Mouse (Mus musculus) heart, embryonic 13.5 days (tissue): ENCODE results near the gene Ppp6r2. TPM values are rescaled to one million over a fixed set of nuclear protein-coding genes. Genes with fewer than 3 reads are reported as not detected.

Experiments
- ATAC-seq: fragments of 200-750 bp; cut with Nextera tagmentation; 2 replicates; pipeline ENCODE4 v1.8.0; 2017; ENCODE audit warnings: moderate TSS enrichment; ENCODE audit not compliant: insufficient number of reproducible peaks, low FRiP score, low TSS enrichment; ENCODE audit errors: extremely low read depth
- H3K27ac ChIP-seq: fragments of 300-500 bp; sonication (generic); replicated peaks from 2 replicates; pipeline ENCODE4 v1.5.1; 2015; ENCODE audit warnings: moderate library complexity, mild to moderate bottlenecking, inconsistent platforms
- H3K27me3 ChIP-seq: fragments of 300-500 bp; sonication (generic); replicated peaks from 2 replicates; pipeline ENCODE4 v1.6.1; 2015; ENCODE audit warnings: mild to moderate bottlenecking, inconsistent platforms
- H3K36me3 ChIP-seq: fragments of 300-500 bp; sonication (generic); 2 replicates; pipeline ENCODE4 v1.6.1; 2015; ENCODE audit warnings: mild to moderate bottlenecking, inconsistent platforms
- H3K4me1 ChIP-seq: fragments of 300-500 bp; sonication (generic); 2 replicates; pipeline ENCODE4 v1.6.1; 2015; ENCODE audit warnings: inconsistent platforms
- H3K4me2 ChIP-seq: fragments of 300-500 bp; sonication (generic); 2 replicates; pipeline ENCODE4 v1.6.1; 2015; ENCODE audit warnings: inconsistent platforms, mild to moderate bottlenecking, moderate library complexity
- H3K4me3 ChIP-seq: fragments of 300-500 bp; sonication (generic); 2 replicates; pipeline ENCODE4 v1.5.1; 2015; ENCODE audit warnings: moderate library complexity, mild to moderate bottlenecking, inconsistent platforms
- H3K9ac ChIP-seq: fragments of 300-500 bp; sonication (generic); 2 replicates; pipeline ENCODE4 v1.6.1; 2015; ENCODE audit warnings: inconsistent platforms, mild to moderate bottlenecking, moderate library complexity
- H3K9me3 ChIP-seq: fragments of 300-500 bp; sonication (generic); 2 replicates; pipeline ENCODE4 v1.6.1; 2016; ENCODE audit warnings: inconsistent platforms
- WGBS: fragments of 180-500 bp; shearing (Covaris S2); methylation state at CpG from one replicate; pipeline ENCODE4 v1.1.7; 2015; ENCODE audit warnings: mixed read lengths; 5-methylcytosine and 5-hydroxymethylcytosine counted together
- polyA plus RNA-seq: library from polyadenylated mRNA; unstranded; fragments of >200 nt; fragmentation: Nextera tagmentation; extraction: Ambion mirVana; gene quantifications from 2 replicates; pipeline ENCODE4 v1.2.1, GENCODE M21; 2015

Ppp6r2 gene
- polyA plus RNA-seq, 1 experiment from 2014 or later, result 20.8 TPM

- Histone ChIP-seq H3K4me3 (no peak overlapping the region), H3K4me1 (peaks cover 41% of the 10 kb centered on the region), H3K36me3 (peaks cover 23% of the 10 kb centered on the region), H3K9me3 (no peaks in the 10 kb centered on the region), H3K27me3 (no peaks in the 10 kb centered on the region), H3K4me2 (0 out of 2 replicates have a peak overlapping the region, but pooled peaks have one; percentile 92), H3K27ac (peak overlapping the region; percentile 95), H3K9ac (0 out of 2 replicates have a peak overlapping the region, but pooled peaks have one; percentile 5)
- ATAC-seq, result no peak
- WGBS, result 63% methylated on average over 5 of the region's 5 CpGs
These were observed 28.5 kb upstream of the Ppp6r2 start for GRCm38 (mm10) chr15:89182842-89183241.

- H3K4me3 ChIP-seq, result no peak overlapping the region
- 68% methylated on average over 5 of the region's 5 CpGs for WGBS
- peaks cover 36% of the 10 kb centered on the region for H3K36me3 ChIP-seq
- H3K4me1 ChIP-seq, result peaks cover 26% of the 10 kb centered on the region
- H3K4me2 ChIP-seq, result no peak overlapping the region
- H3K9me3 ChIP-seq, result no peaks in the 10 kb centered on the region
- H3K27me3 ChIP-seq, result no peaks in the 10 kb centered on the region
- no peak for ATAC-seq
- H3K27ac ChIP-seq, result no peak overlapping the region
- H3K9ac ChIP-seq, result no peak overlapping the region
These were observed 27.0 kb upstream of the Ppp6r2 start for GRCm38 (mm10) chr15:89184141-89184936.

GRCm38 (mm10) chr15:89184937-89185227 lies 26.5 kb upstream of the Ppp6r2 start:
- H3K36me3 ChIP-seq, result peaks cover 41% of the 10 kb centered on the region
- ATAC-seq, result no peak
- 90% methylated on average over 5 of the region's 5 CpGs for WGBS

GRCm38 (mm10) chr15:89195261-89195681 lies 16.1 kb upstream of the Ppp6r2 start:
- Histone ChIP-seq H3K27ac (peak overlapping the region; percentile 99), H3K4me2 (peak overlapping the region; percentile 77), H3K4me3 (peak overlapping the region; percentile 98), H3K4me1 (peaks cover 19% of the 10 kb centered on the region), H3K9me3 (no peaks in the 10 kb centered on the region), H3K36me3 (peaks cover 7% of the 10 kb centered on the region; the same call in 1 of the 2 replicates), H3K27me3 (no peaks in the 10 kb centered on the region), H3K9ac (peak overlapping the region; percentile 99)
- no peak for ATAC-seq
- WGBS, result 28% methylated on average over 6 of the region's 6 CpGs

More at GRCm38 (mm10) chr15:89184937-89185227, 26.5 kb upstream of the Ppp6r2 start:
- H3K27ac ChIP-seq, result no peak overlapping the region
- no peak overlapping the region for H3K9ac ChIP-seq
- no peak overlapping the region for H3K4me2 ChIP-seq
- no peaks in the 10 kb centered on the region for H3K27me3 ChIP-seq
- H3K4me1 ChIP-seq, result peaks cover 21% of the 10 kb centered on the region
- no peak overlapping the region for H3K4me3 ChIP-seq
- H3K9me3 ChIP-seq, result no peaks in the 10 kb centered on the region

- Histone ChIP-seq H3K36me3 (peaks cover 2% of the 10 kb centered on the region; the same call in 1 of the 2 replicates), H3K4me3 (peak overlapping the region; percentile 98), H3K27me3 (no peaks in the 10 kb centered on the region), H3K27ac (peak overlapping the region; percentile 99), H3K4me2 (peak overlapping the region; percentile 77), H3K9ac (peak overlapping the region; percentile 99), H3K4me1 (peaks cover 19% of the 10 kb centered on the region), H3K9me3 (no peaks in the 10 kb centered on the region)
- peak; percentile 87 for ATAC-seq
- under 1% methylated on average over 25 of the region's 25 CpGs for WGBS
These were observed 15.6 kb upstream of the Ppp6r2 start for GRCm38 (mm10) chr15:89195690-89196312.

GRCm38 (mm10) chr15:89196313-89196706 lies 15.0 kb upstream of the Ppp6r2 start, which contains the start of gene Dennd6b:
Gene Dennd6b (minus strand): TSS chr15:89196496.
- Histone ChIP-seq H3K36me3 (peaks cover 2% of the 10 kb centered on the region; the same call in 1 of the 2 replicates), H3K4me3 (peak within 1 kb of the TSS; percentile 98), H3K27me3 (no peaks in the 10 kb centered on the region), H3K4me1 (peaks cover 19% of the 10 kb centered on the region), H3K9me3 (no peaks in the 10 kb centered on the region), H3K9ac (peak within 1 kb of the TSS; percentile 99), H3K27ac (peak within 1 kb of the TSS; percentile 99), H3K4me2 (peak within 1 kb of the TSS; percentile 77)
- under 1% methylated on average over 38 of the region's 38 CpGs for WGBS
- peak; percentile 96 for ATAC-seq

- H3K36me3 ChIP-seq, result 0 out of 2 replicates have a peak, but pooled peaks cover 2% of the 10 kb centered on the region
- H3K4me1 ChIP-seq, result peaks cover 19% of the 10 kb centered on the region
- peak overlapping the region; percentile 99 for H3K27ac ChIP-seq
- peak overlapping the region; percentile 98 for H3K4me3 ChIP-seq
- H3K27me3 ChIP-seq, result no peaks in the 10 kb centered on the region
- 67% methylated on average over 15 of the region's 15 CpGs for WGBS
- peak overlapping the region; percentile 99 for H3K9ac ChIP-seq
- ATAC-seq, result no peak
- no peaks in the 10 kb centered on the region for H3K9me3 ChIP-seq
- H3K4me2 ChIP-seq, result peak overlapping the region; percentile 77
These were observed 14.3 kb upstream of the Ppp6r2 start for GRCm38 (mm10) chr15:89197056-89197455.

- no peak overlapping the region for H3K27ac ChIP-seq
- no peaks in the 10 kb centered on the region for H3K36me3 ChIP-seq
- no peaks in the 10 kb centered on the region for H3K27me3 ChIP-seq
- H3K4me2 ChIP-seq, result no peak overlapping the region
- peaks cover 13% of the 10 kb centered on the region for H3K4me1 ChIP-seq
- H3K9ac ChIP-seq, result no peak overlapping the region
- ATAC-seq, result no peak
- no peak overlapping the region for H3K4me3 ChIP-seq
- 86% methylated on average over 4 of the region's 4 CpGs for whole genome bisulfite sequencing
- peaks cover 12% of the 10 kb centered on the region for H3K9me3 ChIP-seq
These were observed 3.9 kb upstream of the Ppp6r2 start for GRCm38 (mm10) chr15:89207457-89207856.

GRCm38 (mm10) chr15:89209886-89210761 lies 1.2 kb upstream of the Ppp6r2 start:
- 0 out of 2 replicates have a peak, but pooled peaks have one; percentile 15 for ATAC-seq
- H3K9me3 ChIP-seq, result no peaks in the 10 kb centered on the region
- peaks cover 37% of the 10 kb centered on the region for H3K4me1 ChIP-seq
- H3K36me3 ChIP-seq, result no peaks in the 10 kb centered on the region
- no peaks in the 10 kb centered on the region for H3K27me3 ChIP-seq
- WGBS, result 16% methylated on average over 22 of the region's 22 CpGs
- H3K9ac ChIP-seq, result peak overlapping the region; percentile 82
- peak overlapping the region; percentile 95 for H3K4me3 ChIP-seq
- peak overlapping the region; percentile 91 for H3K27ac ChIP-seq
- peak overlapping the region; percentile 85 for H3K4me2 ChIP-seq

GRCm38 (mm10) chr15:89211716-89212461 lies 536 bp downstream of the Ppp6r2 start:
- Histone ChIP-seq H3K9me3 (no peaks in the 10 kb centered on the region; the same call in 1 of the 2 replicates), H3K36me3 (peaks cover 13% of the 10 kb centered on the region), H3K27me3 (no peaks in the 10 kb centered on the region), H3K27ac (peak overlapping the region; percentile 91), H3K4me1 (peaks cover 46% of the 10 kb centered on the region), H3K4me3 (peak overlapping the region; percentile 95), H3K9ac (peak overlapping the region; percentile 96), H3K4me2 (peak overlapping the region; percentile 85)
- WGBS, result under 1% methylated on average over 34 of the region's 35 CpGs
- peak; percentile 6; the same call in 1 of the 2 replicates for ATAC-seq
